Mouse (Mus musculus) myocyte (in vitro differentiated cells): ENCODE data around the gene Slco1a1.

ENCODE experiments used
- MYOD1 ChIP-seq, 3 experiments: IDR thresholded peaks; one replicate each; pipeline ENCODE4 v1.6.1; 2011; ENCODE audit warnings: control low read depth in 2 of 3, low read depth in 2 of 3, mild to moderate bottlenecking in 2 of 3, moderate library complexity in 1 of 3; ENCODE audit not compliant: insufficient read length in 2 of 3, control insufficient read depth in 1 of 3
- MYOG ChIP-seq, 3 experiments: IDR thresholded peaks; one replicate each; pipeline ENCODE4 v1.6.1; 2011; ENCODE audit warnings: control low read depth in 2 of 3, low read depth in 2 of 3, mild to moderate bottlenecking in 2 of 3; ENCODE audit not compliant: insufficient read length in 2 of 3, control insufficient read depth in 1 of 3, insufficient read depth in 1 of 3
- POLR2A ChIP-seq: IDR thresholded peaks from one replicate; pipeline ENCODE4 v1.6.1; 2011; ENCODE audit warnings: low read depth, mild to moderate bottlenecking, control low read depth, moderate library complexity; ENCODE audit not compliant: insufficient read length
- POLR2AphosphoS2 ChIP-seq: IDR thresholded peaks from one replicate; pipeline ENCODE4 v1.6.1; 2011; ENCODE audit warnings: low read depth, control low read depth; ENCODE audit not compliant: insufficient read length
- REST ChIP-seq: IDR thresholded peaks from one replicate; pipeline ENCODE4 v1.6.1; 2011; ENCODE audit warnings: mild to moderate bottlenecking, control low read depth, moderate library complexity; ENCODE audit not compliant: insufficient read depth, insufficient read length
- TCF12 ChIP-seq: IDR thresholded peaks from one replicate; pipeline ENCODE4 v1.6.1; 2011; ENCODE audit warnings: mild to moderate bottlenecking, control low read depth; ENCODE audit not compliant: poor library complexity, insufficient read depth, severe bottlenecking

GRCm38 (mm10) chr6:141888248-141888647, 58.5 kb downstream of the Slco1a1 start:
- TF ChIP-seq POLR2A: no peak
- TF ChIP-seq MYOD1 (IDR thresholded peaks at IDR 0.05; ENCODE audit: control insufficient read depth in 1 of 3, insufficient read length in 2 of 3, low read depth in 2 of 3): no peak
- TF ChIP-seq MYOG (IDR thresholded peaks at IDR 0.05; ENCODE audit: control insufficient read depth in 1 of 3, insufficient read depth in 1 of 3, insufficient read length in 2 of 3, low read depth in 2 of 3): no peak
- TF ChIP-seq POLR2AphosphoS2: no peak
- TF ChIP-seq TCF12: no peak
- TF ChIP-seq REST: no peak
